Mouse (Mus musculus): ENCODE measurements at regions not wholly inside any gene's neighbourhood (a gene's known extent, or its start where the extent isn't known, plus 50 kb on each side); places are given as distances from the start of the nearest gene placed in this dataset.

DNA sequence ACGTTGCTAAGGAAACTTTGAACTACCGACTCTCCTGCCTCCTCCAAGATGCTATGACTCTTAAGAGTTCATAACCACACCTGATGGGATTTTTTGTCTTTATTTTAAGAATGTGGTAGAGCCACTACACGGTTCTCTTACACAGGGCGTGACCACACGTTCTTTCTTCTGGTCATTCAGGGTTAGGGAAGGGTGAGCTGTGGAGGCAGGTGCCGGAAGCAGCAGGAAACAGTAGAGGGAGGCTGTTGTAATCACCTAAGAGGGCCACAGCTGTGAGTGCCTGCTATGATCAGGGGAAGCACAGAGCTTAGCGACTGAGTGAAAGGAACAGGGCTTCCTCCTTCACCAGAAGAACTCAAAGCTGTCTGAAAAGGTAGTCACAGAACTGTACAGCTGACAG is 50.6 kb upstream of the Larp1 start:
- H3K4me1 ChIP-seq: peaks cover 24% of the 10 kb centered on the region
- no peaks in the 10 kb centered on the region for H3K27me3 ChIP-seq (ENCODE audit: insufficient read depth, poor library complexity, severe bottlenecking)
- H3K27ac ChIP-seq: peak overlapping the region; percentile 64; the same call in 1 of the 2 replicates
- H3K4me3 ChIP-seq: no peak overlapping the region
- no peak for DNase-seq (ENCODE audit: low spot score)
- H3K36me3 ChIP-seq: no peaks in the 10 kb centered on the region
- no peaks in the 10 kb centered on the region for H3K9me3 ChIP-seq
- WGBS: 72% methylated on average over 7 of the region's 7 CpGs

DNA sequence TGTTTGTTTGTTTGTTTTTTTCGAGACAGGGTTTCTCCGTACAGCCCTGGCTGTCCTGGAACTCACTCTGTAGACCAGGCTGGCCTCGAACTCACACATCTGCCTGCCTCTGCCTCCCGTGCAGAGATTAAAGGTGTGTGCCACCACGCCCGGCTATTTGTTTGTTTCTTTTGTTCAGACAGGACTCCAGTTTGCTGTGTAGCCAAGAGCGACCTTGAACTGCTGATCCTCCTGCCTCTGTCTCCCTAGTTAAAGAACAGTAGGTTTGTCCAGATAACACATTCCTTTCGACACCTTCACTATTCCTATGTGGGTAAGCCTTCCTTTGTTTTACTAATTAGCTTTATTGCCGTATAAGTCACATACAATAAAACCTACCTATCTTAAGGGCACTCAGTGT is 52.0 kb upstream of the Larp1 start:
- peaks cover 16% of the 10 kb centered on the region for H3K4me1 ChIP-seq
- H3K36me3 ChIP-seq: no peaks in the 10 kb centered on the region
- 88% methylated on average over 9 of the region's 9 CpGs for WGBS
- no peaks in the 10 kb centered on the region for H3K9me3 ChIP-seq
- H3K4me3 ChIP-seq: no peak overlapping the region
- peak overlapping the region; percentile 9; the same call in 1 of the 2 replicates for H3K27ac ChIP-seq
- no peak for DNase-seq (ENCODE audit: low spot score)
- H3K27me3 ChIP-seq (ENCODE audit: insufficient read depth, poor library complexity, severe bottlenecking): no peaks in the 10 kb centered on the region

DNA sequence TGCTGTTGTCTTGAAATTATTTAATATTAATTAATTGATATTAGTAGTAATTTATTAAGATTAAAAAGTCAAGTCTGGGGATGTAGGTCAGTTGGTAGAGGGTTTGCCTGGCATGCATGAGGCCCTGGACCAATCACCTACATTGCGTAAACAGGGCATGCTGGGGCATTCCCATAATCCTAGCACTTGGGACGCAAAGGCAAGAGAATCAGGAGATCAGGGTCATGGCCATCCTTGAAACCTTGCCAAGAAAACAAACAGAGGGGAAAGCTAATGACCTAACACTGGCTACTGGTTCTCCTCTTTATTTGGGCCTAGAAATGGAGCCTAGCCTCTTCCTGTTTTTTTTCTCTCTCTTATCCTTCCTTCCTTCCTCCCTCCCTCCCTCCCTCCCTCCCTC is 52.8 kb upstream of the Larp1 start:
- DNase-seq (ENCODE audit: low spot score): no peak

DNA sequence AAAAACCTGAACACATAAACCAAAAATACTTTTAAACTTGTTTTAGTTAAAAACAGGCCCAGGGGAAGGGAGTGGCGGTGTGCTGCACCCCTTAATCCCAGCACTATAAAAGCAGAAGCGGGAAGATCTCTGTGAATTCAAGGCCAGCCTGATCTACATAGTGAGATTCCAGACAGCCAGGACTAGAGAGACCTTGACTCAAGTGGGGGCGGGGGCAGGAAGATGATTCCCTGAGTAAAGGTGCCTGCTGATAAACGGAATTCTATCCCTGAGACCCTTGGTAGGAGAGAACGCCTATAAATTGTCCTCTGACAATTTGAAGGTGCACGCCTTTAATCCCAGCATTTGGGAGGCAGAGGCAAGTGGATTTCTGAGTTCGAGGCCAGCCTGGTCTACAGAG is 53.4 kb upstream of the Larp1 start:
- DNase-seq (ENCODE audit: low spot score): no peak
- H3K36me3 ChIP-seq: no peaks in the 10 kb centered on the region
- peak overlapping the region; percentile 65 for H3K27ac ChIP-seq
- H3K27me3 ChIP-seq (ENCODE audit: insufficient read depth, poor library complexity, severe bottlenecking): no peaks in the 10 kb centered on the region
- peaks cover 10% of the 10 kb centered on the region for H3K4me1 ChIP-seq
- H3K9me3 ChIP-seq: no peaks in the 10 kb centered on the region
- no peak overlapping the region for H3K4me3 ChIP-seq
- 78% methylated on average over 7 of the region's 7 CpGs for WGBS

More for the DNA sequence above, 52.8 kb upstream of the Larp1 start:
- H3K4me3 ChIP-seq: no peak overlapping the region
- peak overlapping the region; percentile 64 for H3K27ac ChIP-seq
- no peaks in the 10 kb centered on the region for H3K36me3 ChIP-seq
- H3K4me1 ChIP-seq: peaks cover 14% of the 10 kb centered on the region
- H3K9me3 ChIP-seq: no peaks in the 10 kb centered on the region
- 71% methylated on average over 2 of the region's 2 CpGs for WGBS
- H3K27me3 ChIP-seq (ENCODE audit: insufficient read depth, poor library complexity, severe bottlenecking): no peaks in the 10 kb centered on the region

DNA sequence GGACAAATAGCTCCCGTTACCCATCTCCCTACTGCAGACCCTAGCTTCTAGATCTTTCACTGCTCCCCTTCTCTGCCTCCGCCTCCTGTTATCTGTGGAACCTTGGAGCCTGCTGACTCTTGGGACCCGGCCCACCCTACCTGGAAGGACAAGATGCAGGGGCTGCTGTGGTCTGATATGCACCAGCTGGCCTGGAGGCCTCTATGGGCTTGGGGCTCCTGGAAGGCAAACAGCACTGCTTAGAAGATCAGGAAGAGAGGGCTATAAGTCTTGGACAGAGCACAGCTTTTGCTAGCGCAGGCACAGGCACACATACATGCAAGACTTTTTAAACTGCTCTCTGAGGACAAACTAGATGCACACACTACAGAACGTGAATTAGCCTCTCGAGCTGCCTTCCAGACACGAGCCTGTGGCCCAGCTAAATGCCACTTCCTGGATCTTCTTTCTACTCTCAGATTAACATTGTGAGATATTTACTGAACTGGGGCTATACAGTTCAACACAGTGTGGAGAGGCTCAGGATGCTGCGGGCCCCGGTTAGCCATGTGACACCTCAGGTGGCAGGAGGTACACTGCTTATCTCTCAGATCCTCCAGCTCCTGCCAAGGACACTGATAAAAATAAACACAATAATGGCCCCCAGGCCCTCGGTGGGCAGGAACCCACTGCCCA is 54.2 kb upstream of the Larp1 start:
- Histone ChIP-seq H3K27ac (peak overlapping the region; percentile 65), H3K4me3 (no peak overlapping the region), H3K4me1 (peaks cover 10% of the 10 kb centered on the region), H3K36me3 (no peaks in the 10 kb centered on the region), H3K9me3 (no peaks in the 10 kb centered on the region), H3K27me3 (ENCODE audit: insufficient read depth, poor library complexity, severe bottlenecking) (no peaks in the 10 kb centered on the region)
- WGBS: 45% methylated on average over 10 of the region's 10 CpGs
- DNase-seq (ENCODE audit: low spot score): peak; percentile 96

DNA sequence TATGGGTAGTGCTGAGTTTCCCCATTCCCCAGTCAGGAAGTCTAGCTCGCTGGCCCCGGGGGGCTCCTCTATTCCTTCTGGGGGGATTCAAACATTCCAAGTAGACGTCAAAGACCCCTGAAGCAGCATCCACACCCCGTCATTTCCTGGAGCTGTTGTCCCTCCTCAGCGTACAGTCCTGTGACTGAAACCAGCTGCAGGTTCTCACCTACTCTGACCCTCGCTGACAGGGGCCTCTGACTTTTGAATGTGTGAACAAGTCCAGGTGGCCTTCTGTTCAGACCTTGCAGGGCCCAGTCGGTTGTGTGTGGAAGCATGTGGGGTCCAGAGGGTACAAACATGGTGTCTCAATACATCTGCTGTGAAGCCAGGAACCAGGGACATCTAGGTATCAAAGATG is 55.2 kb upstream of the Larp1 start:
- no peaks in the 10 kb centered on the region for H3K9me3 ChIP-seq
- DNase-seq (ENCODE audit: low spot score): no peak
- H3K4me3 ChIP-seq: no peak overlapping the region
- no peaks in the 10 kb centered on the region for H3K27me3 ChIP-seq (ENCODE audit: insufficient read depth, poor library complexity, severe bottlenecking)
- peak overlapping the region; percentile 65 for H3K27ac ChIP-seq
- H3K4me1 ChIP-seq: peaks cover 10% of the 10 kb centered on the region
- no peaks in the 10 kb centered on the region for H3K36me3 ChIP-seq
- WGBS: 55% methylated on average over 7 of the region's 7 CpGs

DNA sequence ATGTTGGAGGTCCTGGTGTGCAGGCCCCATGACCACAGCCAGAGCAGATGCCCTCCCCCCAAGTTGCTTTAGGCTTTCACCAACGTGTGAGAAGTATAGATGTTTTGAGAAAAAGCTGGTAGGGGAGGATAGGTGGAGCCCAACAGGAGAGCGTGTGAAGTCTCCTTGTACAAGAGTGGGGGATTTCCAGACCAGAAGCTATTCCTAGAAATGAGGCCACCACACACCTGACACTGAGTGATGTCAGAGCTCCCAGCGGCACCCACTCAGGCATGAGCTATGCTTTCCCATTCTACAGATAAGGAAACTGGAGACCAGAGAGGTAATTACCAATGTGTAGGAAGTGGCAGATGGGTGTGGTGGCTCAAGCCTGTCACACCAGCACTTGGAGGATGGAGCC is 56.2 kb upstream of the Larp1 start:
- peak; percentile 92 for DNase-seq (ENCODE audit: low spot score)
- Histone ChIP-seq H3K4me1 (peaks cover 10% of the 10 kb centered on the region), H3K27me3 (ENCODE audit: insufficient read depth, poor library complexity, severe bottlenecking) (no peaks in the 10 kb centered on the region), H3K9me3 (no peaks in the 10 kb centered on the region), H3K27ac (peak overlapping the region; percentile 65; the same call in 1 of the 2 replicates), H3K4me3 (no peak overlapping the region), H3K36me3 (no peaks in the 10 kb centered on the region)
- 63% methylated on average over 3 of the region's 3 CpGs for WGBS

DNA sequence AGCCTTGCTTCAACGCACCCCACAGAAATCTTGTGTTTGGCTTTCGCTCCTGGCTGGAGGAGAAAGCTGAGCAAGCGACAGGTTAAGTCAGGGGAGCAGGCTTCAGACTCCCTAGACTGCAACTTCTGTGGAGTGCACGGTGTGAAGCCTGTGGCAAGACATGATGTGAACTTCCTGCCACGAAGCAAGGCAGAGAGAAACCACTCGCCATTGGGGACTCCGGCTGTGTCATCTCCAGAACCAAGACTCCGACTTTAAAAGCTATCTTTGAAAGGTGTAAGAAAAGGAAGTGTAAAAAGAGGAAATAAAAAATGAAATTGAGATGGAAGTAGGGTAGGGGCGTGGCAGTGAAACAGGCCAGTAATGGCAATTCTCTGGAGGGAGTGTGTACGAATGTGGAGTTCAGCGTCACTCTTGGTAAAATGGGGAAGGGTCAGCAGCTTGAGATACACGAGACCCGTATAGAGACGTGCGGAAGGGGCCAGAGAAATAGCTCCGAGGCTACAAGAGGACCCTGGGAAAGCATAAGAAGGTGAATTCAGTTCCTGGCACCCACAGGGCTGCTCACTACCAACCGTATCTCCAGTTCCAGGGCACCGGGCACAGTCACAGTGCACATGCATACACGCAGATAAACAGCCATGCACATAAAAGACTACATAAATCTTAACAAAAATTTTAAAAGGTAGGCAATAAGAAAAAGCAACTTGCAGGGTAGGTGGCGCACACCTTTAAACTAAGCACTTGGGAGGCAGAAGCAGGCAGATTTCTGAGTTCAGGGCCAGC is 57.1 kb upstream of the Larp1 start:
- Histone ChIP-seq H3K36me3 (no peaks in the 10 kb centered on the region), H3K9me3 (no peaks in the 10 kb centered on the region), H3K4me3 (no peak overlapping the region), H3K27me3 (ENCODE audit: insufficient read depth, poor library complexity, severe bottlenecking) (no peaks in the 10 kb centered on the region), H3K27ac (peak overlapping the region; percentile 36; the same call in 1 of the 2 replicates), H3K4me1 (peaks cover 10% of the 10 kb centered on the region)
- no peak for DNase-seq (ENCODE audit: low spot score)
- WGBS: 83% methylated on average over 20 of the region's 20 CpGs

DNA sequence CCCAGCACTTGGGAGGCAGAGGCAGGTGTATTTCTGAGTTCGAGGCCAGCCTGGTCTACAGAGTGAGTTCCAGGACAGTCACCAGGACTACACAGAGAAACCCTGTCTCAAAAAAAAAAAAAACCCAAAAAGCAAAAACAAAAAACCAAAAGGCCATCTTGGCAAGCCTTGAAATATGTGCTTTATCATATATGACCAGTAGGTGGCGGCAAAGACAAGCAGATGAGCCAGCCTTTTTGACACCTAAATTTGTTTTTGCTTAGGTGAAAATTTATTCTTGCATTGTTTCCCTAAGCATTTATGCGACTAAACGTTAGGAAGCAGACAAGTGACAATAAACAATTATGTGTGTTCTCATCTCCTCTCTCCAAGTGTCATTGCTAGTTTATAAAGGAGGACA is 57.9 kb upstream of the Larp1 start:
- WGBS: 1% methylated on average over 4 of the region's 4 CpGs
- peak overlapping the region; percentile 36; the same call in 1 of the 2 replicates for H3K27ac ChIP-seq

DNA sequence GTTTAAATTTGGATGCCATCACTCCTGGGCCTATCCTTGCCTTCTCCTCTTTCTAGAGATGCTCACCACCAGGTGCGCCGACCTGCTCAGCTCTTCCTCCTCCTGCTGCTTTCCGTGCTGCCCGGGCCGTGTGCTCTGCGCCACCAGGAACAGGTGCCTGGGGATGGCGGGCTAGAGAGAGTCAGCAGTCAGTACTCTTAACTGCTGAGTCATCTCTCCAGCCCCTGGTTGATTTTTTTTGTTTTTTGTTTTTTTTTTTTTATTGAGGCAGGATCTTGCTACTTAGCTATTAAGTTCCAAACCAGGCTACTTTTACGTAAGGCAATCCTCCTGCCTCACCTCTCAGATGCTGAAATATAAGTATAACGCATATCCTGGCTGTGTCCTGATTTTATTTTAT is 59.8 kb upstream of the Larp1 start:
- 69% methylated on average over 9 of the region's 9 CpGs for WGBS
- no peaks in the 10 kb centered on the region for H3K27me3 ChIP-seq (ENCODE audit: insufficient read depth, poor library complexity, severe bottlenecking)
- no peaks in the 10 kb centered on the region for H3K36me3 ChIP-seq
- no peaks in the 10 kb centered on the region; the same call in 1 of the 2 replicates for H3K4me1 ChIP-seq
- DNase-seq (ENCODE audit: low spot score): no peak
- H3K9me3 ChIP-seq: no peaks in the 10 kb centered on the region
- no peak overlapping the region for H3K27ac ChIP-seq
- H3K4me3 ChIP-seq: no peak overlapping the region

More for the DNA sequence above, 57.9 kb upstream of the Larp1 start:
- Histone ChIP-seq H3K4me3 (no peak overlapping the region), H3K27me3 (ENCODE audit: insufficient read depth, poor library complexity, severe bottlenecking) (no peaks in the 10 kb centered on the region), H3K4me1 (peaks cover 10% of the 10 kb centered on the region), H3K9me3 (no peaks in the 10 kb centered on the region), H3K36me3 (no peaks in the 10 kb centered on the region)
- no peak for DNase-seq (ENCODE audit: low spot score)

DNA sequence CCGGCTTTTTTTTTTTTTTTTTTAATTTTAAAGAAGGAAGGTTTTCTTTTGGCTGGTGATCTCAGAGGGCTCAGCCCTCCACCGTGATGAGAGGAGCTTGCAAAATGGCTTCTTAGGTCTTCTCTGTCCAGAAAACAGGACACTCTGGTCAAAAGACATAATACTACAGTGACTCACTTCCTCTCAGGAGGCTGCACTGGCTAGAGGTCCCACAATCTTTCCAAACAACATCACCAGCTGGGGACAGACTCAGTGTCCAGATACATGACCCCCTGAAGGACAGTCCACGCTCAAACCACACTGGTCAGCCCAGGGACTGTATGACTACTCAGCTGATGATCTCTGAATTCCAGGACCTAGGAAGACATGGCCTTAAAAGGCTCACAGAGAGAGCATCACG is 61.5 kb upstream of the Larp1 start:
- Histone ChIP-seq H3K4me3 (no peak overlapping the region), H3K4me1 (no peaks in the 10 kb centered on the region), H3K27ac (no peak overlapping the region), H3K36me3 (no peaks in the 10 kb centered on the region), H3K27me3 (ENCODE audit: insufficient read depth, poor library complexity, severe bottlenecking) (no peaks in the 10 kb centered on the region), H3K9me3 (no peaks in the 10 kb centered on the region)
- 86% methylated on average over 4 of the region's 4 CpGs for WGBS
- no peak for DNase-seq (ENCODE audit: low spot score)

DNA sequence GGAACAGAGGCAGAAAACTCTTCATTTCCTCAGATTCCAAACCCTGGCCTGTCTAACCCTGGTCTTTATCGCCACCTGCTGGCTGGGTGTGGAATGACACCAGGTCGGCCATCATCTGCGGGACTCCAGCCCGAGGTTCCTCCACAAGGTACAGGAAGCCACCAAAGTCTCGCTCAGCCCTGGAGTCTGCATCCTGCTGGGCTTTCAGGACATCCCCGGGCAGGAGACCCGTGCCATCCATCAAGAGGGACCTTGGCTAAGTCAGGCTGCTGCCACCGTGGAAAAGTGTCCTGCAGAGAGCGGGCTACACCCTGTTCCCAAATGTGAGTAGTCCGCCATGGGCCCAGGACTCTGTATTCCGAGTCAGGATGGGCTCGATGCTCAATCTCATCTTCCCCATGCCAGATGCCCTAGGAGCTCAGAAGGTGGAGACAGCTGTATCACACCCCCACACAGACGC is 74.4 kb upstream of the Larp1 start:
- no peaks in the 10 kb centered on the region for H3K36me3 ChIP-seq
- peaks cover 38% of the 10 kb centered on the region for H3K4me1 ChIP-seq
- peak; percentile 93 for DNase-seq (ENCODE audit: low spot score)
- peaks cover 6% of the 10 kb centered on the region; the same call in 1 of the 2 replicates for H3K27me3 ChIP-seq (ENCODE audit: insufficient read depth, poor library complexity, severe bottlenecking)
- H3K27ac ChIP-seq: peak overlapping the region; percentile 76
- WGBS: 12% methylated on average over 13 of the region's 13 CpGs
- H3K9me3 ChIP-seq: no peaks in the 10 kb centered on the region
- peak overlapping the region; percentile 48 for H3K4me3 ChIP-seq

DNA sequence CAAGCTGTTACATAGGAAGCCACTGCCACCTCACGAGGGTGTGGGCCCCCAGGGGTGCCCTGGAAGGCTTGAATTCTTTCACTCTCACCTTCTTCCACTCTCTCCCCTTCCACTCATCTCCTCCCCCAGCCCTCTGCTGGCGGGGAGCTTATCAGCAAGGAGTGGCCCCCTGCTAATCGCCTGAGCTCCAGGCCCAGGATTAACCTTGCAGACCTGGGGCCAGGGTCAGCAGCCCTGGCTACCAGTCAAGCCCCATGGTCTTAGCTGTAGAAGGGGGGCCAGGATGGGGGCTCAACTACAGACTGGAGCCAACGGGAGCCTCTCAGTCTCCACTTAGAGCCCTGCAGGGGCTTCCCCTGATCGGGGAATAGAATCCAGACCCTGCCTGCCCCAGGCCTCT is 75.8 kb upstream of the Larp1 start:
- peaks cover 44% of the 10 kb centered on the region for H3K4me1 ChIP-seq
- DNase-seq (ENCODE audit: low spot score): no peak
- 2% methylated on average over 5 of the region's 5 CpGs for WGBS
- peak overlapping the region; percentile 44 for H3K27ac ChIP-seq
- H3K4me3 ChIP-seq: no peak overlapping the region
- peaks cover 6% of the 10 kb centered on the region for H3K27me3 ChIP-seq (ENCODE audit: insufficient read depth, poor library complexity, severe bottlenecking)
- no peaks in the 10 kb centered on the region for H3K36me3 ChIP-seq
- H3K9me3 ChIP-seq: no peaks in the 10 kb centered on the region

All from heart, embryonic 10.5 days (tissue).